Mouse (Mus musculus): ENCODE measurements at regions not wholly inside any gene's neighbourhood (a gene's known extent, or its start where the extent isn't known, plus 50 kb on each side); places are given as distances from the start of the nearest gene placed in this dataset.

- no peak for TF ChIP-seq CTCF (IDR thresholded peaks at IDR 0.05; ENCODE audit: control insufficient read depth, insufficient read depth, insufficient read length)
- no peak for TF ChIP-seq USF1 (IDR thresholded peaks at IDR 0.05; ENCODE audit: low read depth)
- TF ChIP-seq MAX (IDR thresholded peaks at IDR 0.05), result no peak
- TF ChIP-seq MYOD1 (IDR thresholded peaks at IDR 0.05; ENCODE audit: control insufficient read depth, insufficient read length, low read depth), result no peak
- TF ChIP-seq FOSL1 (IDR thresholded peaks at IDR 0.05; ENCODE audit: insufficient read depth, low read length, poor library complexity, severe bottlenecking), result no peak
- TF ChIP-seq MYOG (IDR thresholded peaks at IDR 0.05; ENCODE audit: control insufficient read depth, extremely low read depth, insufficient read length), result no peak
Observed at GRCm38 (mm10) chr1:120930141-120930540, 327.9 kb downstream of the En1 start.
